Mouse (Mus musculus) megakaryocyte, embryonic 14.5 days (primary cell): Measurements from ENCODE around the gene Fam178b. TPM values are rescaled to one million over a fixed set of nuclear protein-coding genes. Genes with fewer than 3 reads are reported as not detected.

Experiments used
- H3K27me3 ChIP-seq: replicated peaks from 2 replicates; pipeline ENCODE3; 2012; ENCODE audit warnings: inconsistent platforms
- H3K36me3 ChIP-seq: replicated peaks from 2 replicates; pipeline ENCODE3; 2012; ENCODE audit warnings: low read length, inconsistent platforms, mixed read lengths
- H3K4me1 ChIP-seq: 2 replicates; pipeline ENCODE4 v1.6.1; 2012; ENCODE audit warnings: inconsistent platforms
- H3K4me3 ChIP-seq: replicated peaks from 2 replicates; pipeline ENCODE3; 2012; ENCODE audit warnings: moderate library complexity, mild to moderate bottlenecking, inconsistent platforms
- H3K9me3 ChIP-seq: 2 replicates; pipeline ENCODE4 v1.6.1; 2012; ENCODE audit warnings: inconsistent platforms
- FLI1 ChIP-seq: IDR thresholded peaks from 2 replicates; pipeline ENCODE4 v1.6.1; 2012; ENCODE audit warnings: low read length, inconsistent platforms, mixed read lengths
- GATA1 ChIP-seq: IDR thresholded peaks from 3 replicates; pipeline ENCODE4 v1.6.1; 2012; ENCODE audit warnings: mixed read lengths, low read length, inconsistent platforms, borderline replicate concordance
- polyA plus RNA-seq: library from polyadenylated mRNA; stranded (reverse); fragments of >175 nt; gene quantifications from 2 replicates; pipeline ENCODE4 v1.2.3, GENCODE M21; 2012; ENCODE audit warnings: low replicate concordance; ENCODE audit not compliant: insufficient read depth

The Fam178b gene
- polyA plus RNA-seq = 2.0 TPM in 1 of 2 replicates, not detected in the other

DNA sequence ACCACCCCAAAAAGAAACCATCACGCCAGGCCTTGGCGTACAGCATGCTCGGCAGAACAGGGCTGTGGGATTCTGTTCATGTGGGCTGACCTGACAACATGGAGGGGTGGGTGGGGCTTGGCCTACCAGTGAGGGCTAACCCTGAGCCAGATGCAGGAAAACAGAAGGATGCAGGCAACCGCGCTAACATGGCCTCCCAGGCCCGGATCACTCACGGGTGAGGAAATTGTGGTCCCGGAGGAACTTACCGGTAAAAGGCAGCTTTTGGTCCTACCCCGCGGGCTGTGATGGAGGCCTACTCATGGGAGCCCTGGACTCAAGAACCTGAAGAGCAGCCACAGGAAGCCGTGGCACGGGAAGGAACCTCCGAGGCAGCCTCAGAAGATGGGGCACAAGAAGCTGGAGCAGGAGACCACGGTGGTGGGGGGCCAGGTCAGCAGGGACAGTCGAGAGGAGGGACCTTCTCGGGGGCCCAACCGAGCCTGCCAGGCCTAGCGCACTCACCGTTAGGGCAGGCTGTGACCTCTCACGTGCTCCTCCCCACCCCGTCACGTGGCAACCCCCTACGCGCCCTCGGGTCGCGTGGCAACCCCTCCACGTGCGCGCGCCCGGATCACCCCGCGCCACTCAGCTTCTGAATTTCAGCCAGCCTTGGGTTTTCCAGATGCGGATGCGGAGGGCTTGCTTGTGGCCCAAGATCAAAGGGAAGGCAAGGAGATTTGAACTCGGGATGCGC lies at the start of gene Fam178b:
TSS of gene Fam178b (minus strand) at position 564 of the 736 bp plus-strand sequence.
- H3K9me3 ChIP-seq = peaks cover 2% of the 10 kb centered on the region; the same call in 1 of the 2 replicates
- H3K27me3 ChIP-seq = peaks cover 17% of the 10 kb centered on the region
- TF ChIP-seq GATA1 (no peak), FLI1 (no peak)
- peaks cover 6% of the 10 kb centered on the region; the same call in 1 of the 2 replicates for H3K4me1 ChIP-seq
- no peaks in the 10 kb centered on the region for H3K36me3 ChIP-seq
- H3K4me3 ChIP-seq = no peak within 1 kb of the TSS

- peaks cover 7% of the 10 kb centered on the region; the same call in 1 of the 2 replicates for H3K4me1 ChIP-seq
- no peaks in the 10 kb centered on the region for H3K36me3 ChIP-seq
- peaks cover 21% of the 10 kb centered on the region for H3K27me3 ChIP-seq
- H3K4me3 ChIP-seq = no peak overlapping the region
- H3K9me3 ChIP-seq = no peaks in the 10 kb centered on the region
- TF ChIP-seq GATA1 (no peak), FLI1 (no peak)
Measured at GRCm38 (mm10) chr1:36724057-36724431, 41.1 kb upstream of the Fam178b start.

DNA sequence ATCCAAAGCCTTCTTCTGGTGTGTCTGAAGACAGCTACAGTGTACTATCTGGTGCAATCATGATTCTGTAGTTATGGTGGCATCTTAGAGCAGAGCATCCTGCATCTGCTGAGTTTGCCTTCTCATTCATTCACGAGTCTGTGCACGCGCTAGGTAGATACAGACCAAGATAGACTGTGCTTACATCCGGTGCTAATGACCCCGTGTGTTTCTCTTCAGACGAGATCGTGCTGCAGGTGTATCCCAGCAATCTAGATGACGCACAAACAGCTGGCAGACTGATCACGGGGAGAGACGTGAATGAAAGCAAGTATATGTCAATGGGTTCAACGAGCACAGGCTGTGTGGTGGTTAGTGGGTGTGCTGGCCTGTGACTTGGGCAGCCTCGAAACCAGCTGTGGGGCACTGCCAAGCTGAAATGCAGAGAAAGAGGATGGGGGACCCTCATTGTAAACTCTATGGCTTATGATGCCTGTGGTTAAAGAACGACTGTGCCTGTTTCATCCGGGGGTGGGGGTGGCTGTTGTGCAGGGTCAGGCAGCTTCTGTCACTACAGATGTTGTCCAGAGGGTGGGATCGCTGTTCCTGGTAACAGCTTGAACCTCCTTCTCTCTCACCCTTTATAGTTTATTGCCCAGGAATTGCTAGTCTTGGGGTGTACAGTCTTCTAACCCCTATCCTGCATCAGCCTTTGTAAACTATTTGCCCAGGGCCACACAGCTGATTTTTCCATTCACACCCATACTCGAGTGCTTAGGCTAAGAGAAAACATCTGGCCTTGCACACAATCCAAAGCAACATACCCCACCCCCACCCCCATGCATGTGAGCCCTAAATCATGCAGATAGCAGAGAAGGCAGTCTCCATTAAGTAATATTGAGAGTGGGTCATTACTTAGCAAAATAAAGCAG lies 40.4 kb upstream of the Fam178b start:
- no peaks in the 10 kb centered on the region for H3K36me3 ChIP-seq
- H3K9me3 ChIP-seq = no peaks in the 10 kb centered on the region
- peaks cover 26% of the 10 kb centered on the region for H3K27me3 ChIP-seq
- no peak for TF ChIP-seq GATA1
- TF ChIP-seq FLI1 = no peak
- no peak overlapping the region for H3K4me3 ChIP-seq
- H3K4me1 ChIP-seq = peaks cover 7% of the 10 kb centered on the region; the same call in 1 of the 2 replicates

GRCm38 (mm10) chr1:36718786-36719185 lies 35.8 kb upstream of the Fam178b start:
- TF ChIP-seq FLI1 (no peak), GATA1 (no peak)
- Histone ChIP-seq H3K27me3 (peaks cover 38% of the 10 kb centered on the region), H3K4me3 (no peak overlapping the region), H3K9me3 (peaks cover 9% of the 10 kb centered on the region), H3K4me1 (peaks cover 7% of the 10 kb centered on the region; the same call in 1 of the 2 replicates), H3K36me3 (no peaks in the 10 kb centered on the region)

- H3K27me3 ChIP-seq = peaks cover 24% of the 10 kb centered on the region
- no peak for TF ChIP-seq GATA1
- TF ChIP-seq FLI1 = no peak
Measured at GRCm38 (mm10) chr1:36714311-36714710, 31.3 kb upstream of the Fam178b start, which contains the start of gene Actr1b. Actr1b (minus strand) TSS chr1:36714422.

DNA sequence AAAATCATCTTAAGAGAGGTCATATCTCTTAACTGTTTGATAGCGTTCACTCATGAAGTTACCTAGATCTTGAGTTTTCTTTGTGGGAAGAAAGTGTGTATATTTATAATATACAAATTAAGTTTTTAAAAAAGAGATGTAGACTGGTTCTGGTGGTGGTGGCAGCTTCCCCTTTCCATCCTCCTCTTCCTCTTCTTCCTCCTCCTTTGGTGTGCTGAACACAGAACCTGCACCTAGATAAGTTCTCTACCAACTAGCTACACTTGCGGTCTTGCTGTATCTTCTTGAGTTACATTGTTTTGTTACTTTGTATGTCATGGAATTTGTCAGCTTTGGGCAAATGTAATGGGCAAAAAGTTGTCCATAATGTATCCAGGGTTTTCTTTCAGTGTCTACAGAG lies 28.1 kb upstream of the Fam178b start:
- Histone ChIP-seq H3K27me3 (peaks cover 11% of the 10 kb centered on the region), H3K36me3 (peaks cover 24% of the 10 kb centered on the region), H3K9me3 (peaks cover 15% of the 10 kb centered on the region), H3K4me1 (peaks cover 34% of the 10 kb centered on the region), H3K4me3 (no peak overlapping the region)
- TF ChIP-seq FLI1 = no peak
- no peak for TF ChIP-seq GATA1

More at GRCm38 (mm10) chr1:36714311-36714710, 31.3 kb upstream of the Fam178b start, which contains the start of gene Actr1b:
- peaks cover 15% of the 10 kb centered on the region for H3K9me3 ChIP-seq
- no peak within 1 kb of the TSS for H3K4me3 ChIP-seq
- peaks cover 6% of the 10 kb centered on the region; the same call in 1 of the 2 replicates for H3K4me1 ChIP-seq
- no peaks in the 10 kb centered on the region for H3K36me3 ChIP-seq

- peaks cover 37% of the 10 kb centered on the region for H3K4me1 ChIP-seq
- TF ChIP-seq FLI1 (no peak), GATA1 (no peak)
- H3K27me3 ChIP-seq = peaks cover 6% of the 10 kb centered on the region
- peaks cover 36% of the 10 kb centered on the region for H3K36me3 ChIP-seq
- peaks cover 15% of the 10 kb centered on the region for H3K9me3 ChIP-seq
- peak within 1 kb of the TSS; percentile 96 for H3K4me3 ChIP-seq
Measured at GRCm38 (mm10) chr1:36709854-36710280, 26.9 kb upstream of the Fam178b start, which contains the start of gene 4933424G06Rik. 4933424G06Rik (plus strand) TSS chr1:36710149.

- Histone ChIP-seq H3K4me1 (peaks cover 37% of the 10 kb centered on the region), H3K36me3 (peaks cover 42% of the 10 kb centered on the region), H3K9me3 (peaks cover 11% of the 10 kb centered on the region), H3K4me3 (peak overlapping the region; percentile 96), H3K27me3 (peaks cover 2% of the 10 kb centered on the region)
- TF ChIP-seq FLI1 = no peak
- TF ChIP-seq GATA1 = no peak
Measured at GRCm38 (mm10) chr1:36709055-36709853, 26.3 kb upstream of the Fam178b start.

GRCm38 (mm10) chr1:36708626-36709025 lies 25.6 kb upstream of the Fam178b start:
- H3K4me1 ChIP-seq = peaks cover 39% of the 10 kb centered on the region
- H3K36me3 ChIP-seq = peaks cover 49% of the 10 kb centered on the region
- TF ChIP-seq GATA1 = no peak
- TF ChIP-seq FLI1 = no peak
- H3K27me3 ChIP-seq = no peaks in the 10 kb centered on the region
- H3K4me3 ChIP-seq = peak overlapping the region; percentile 96
- peaks cover 4% of the 10 kb centered on the region for H3K9me3 ChIP-seq
